Mouse (Mus musculus) heart, embryonic 12.5 days (tissue): ENCODE measurements at regions not wholly inside any gene's neighbourhood (a gene's known extent, or its start where the extent isn't known, plus 50 kb on each side); places are given as distances from the start of the nearest gene placed in this dataset.

ENCODE experiments used
- ATAC-seq: fragments of 200-750 bp; cut with Nextera tagmentation; 2 replicates; pipeline ENCODE4 v1.8.0; 2017; ENCODE audit warnings: moderate TSS enrichment, moderate library complexity; ENCODE audit not compliant: insufficient number of reproducible peaks, low FRiP score
- H3K27ac ChIP-seq: fragments of 300-500 bp; sonication (generic); 2 replicates; pipeline ENCODE4 v1.5.1; 2016; ENCODE audit warnings: mild to moderate bottlenecking, moderate library complexity; ENCODE audit not compliant: poor library complexity, severe bottlenecking
- H3K27me3 ChIP-seq: fragments of 300-500 bp; sonication (generic); replicated peaks from 2 replicates; pipeline ENCODE4 v1.6.1; 2016; ENCODE audit warnings: mild to moderate bottlenecking, moderate library complexity
- H3K36me3 ChIP-seq: fragments of 300-500 bp; sonication (generic); 2 replicates; pipeline ENCODE4 v1.6.1; 2016; ENCODE audit warnings: mild to moderate bottlenecking, moderate library complexity
- H3K4me1 ChIP-seq: fragments of 300-500 bp; sonication (generic); replicated peaks from 2 replicates; pipeline ENCODE4 v1.6.1; 2016; ENCODE audit warnings: mild to moderate bottlenecking
- H3K4me2 ChIP-seq: fragments of 300-500 bp; sonication (generic); 2 replicates; pipeline ENCODE4 v1.6.1; 2016; ENCODE audit warnings: mild to moderate bottlenecking, moderate library complexity
- H3K4me3 ChIP-seq: fragments of 300-500 bp; sonication (generic); 2 replicates; pipeline ENCODE4 v1.5.1; 2016; ENCODE audit warnings: mild to moderate bottlenecking
- H3K9ac ChIP-seq: fragments of 300-500 bp; sonication (generic); 2 replicates; pipeline ENCODE4 v1.6.1; 2016; ENCODE audit warnings: mild to moderate bottlenecking, moderate library complexity
- H3K9me3 ChIP-seq: fragments of 300-500 bp; sonication (generic); replicated peaks from 2 replicates; pipeline ENCODE4 v1.6.1; 2016; ENCODE audit warnings: mild to moderate bottlenecking, moderate library complexity
- WGBS: fragments of 180-500 bp; shearing (Covaris S2); methylation state at CpG from one replicate; pipeline ENCODE4 v1.1.7; 2016; 5-methylcytosine and 5-hydroxymethylcytosine counted together

GRCm38 (mm10) chr12:10272038-10272437 lies 97.7 kb upstream of the Nt5c1b start:
- Histone ChIP-seq H3K9me3 (no peaks in the 10 kb centered on the region), H3K27me3 (no peaks in the 10 kb centered on the region), H3K36me3 (no peaks in the 10 kb centered on the region), H3K4me2 (no peak overlapping the region), H3K27ac (no peak overlapping the region), H3K4me3 (no peak overlapping the region), H3K9ac (no peak overlapping the region), H3K4me1 (no peaks in the 10 kb centered on the region)
- no peak for ATAC-seq
- 89% methylated on average over 5 of the region's 5 CpGs for WGBS

GRCm38 (mm10) chr12:10275226-10275625 lies 94.5 kb upstream of the Nt5c1b start:
- no peak for ATAC-seq
- Histone ChIP-seq H3K27ac (no peak overlapping the region), H3K36me3 (no peaks in the 10 kb centered on the region), H3K9ac (no peak overlapping the region), H3K4me2 (no peak overlapping the region), H3K9me3 (no peaks in the 10 kb centered on the region), H3K4me1 (no peaks in the 10 kb centered on the region), H3K4me3 (no peak overlapping the region), H3K27me3 (no peaks in the 10 kb centered on the region)
- WGBS, result 58% methylated on average over 1 of the region's 1 CpGs

GRCm38 (mm10) chr12:10292646-10293045 lies 77.1 kb upstream of the Nt5c1b start:
- Histone ChIP-seq H3K4me3 (no peak overlapping the region), H3K36me3 (no peaks in the 10 kb centered on the region), H3K9ac (no peak overlapping the region), H3K4me1 (no peaks in the 10 kb centered on the region), H3K27me3 (no peaks in the 10 kb centered on the region), H3K9me3 (no peaks in the 10 kb centered on the region), H3K27ac (no peak overlapping the region), H3K4me2 (no peak overlapping the region)
- 68% methylated on average over 4 of the region's 4 CpGs for WGBS
- no peak for ATAC-seq

- ATAC-seq, result no peak
- H3K4me2 ChIP-seq, result no peak overlapping the region
- no peaks in the 10 kb centered on the region for H3K27me3 ChIP-seq
Measured at GRCm38 (mm10) chr12:10305970-10306369, 63.8 kb upstream of the Nt5c1b start.

More at GRCm38 (mm10) chr12:10305970-10306369, 63.8 kb upstream of the Nt5c1b start:
- Histone ChIP-seq H3K27ac (no peak overlapping the region), H3K9me3 (no peaks in the 10 kb centered on the region), H3K4me3 (no peak overlapping the region), H3K9ac (no peak overlapping the region), H3K4me1 (no peaks in the 10 kb centered on the region), H3K36me3 (no peaks in the 10 kb centered on the region)
